Mouse (Mus musculus): Measurements from ENCODE around the gene Hapln3. TPM values are rescaled to one million over a fixed set of nuclear protein-coding genes. Genes with fewer than 3 reads are reported as not detected.
A peak's percentile ranks its signal among the peaks of the same experiment; 100 is the strongest.

Gene Hapln3
- polyA plus RNA-seq, 1 experiment: not detected

- Histone ChIP-seq H3K27ac (ENCODE audit: control insufficient read depth, insufficient read depth, low read depth, low read length, poor library complexity) (no peak overlapping the region), H3K4me3 (replicated peaks; ENCODE audit: control insufficient read depth, low read depth, low read length) (no peak overlapping the region), H3K4me1 (ENCODE audit: control insufficient read depth, insufficient read depth, low read length) (no peaks in the 10 kb centered on the region)
- WGBS: 60% methylated on average over 4 of the region's 4 CpGs
- TF ChIP-seq CTCF (IDR thresholded peaks at IDR 0.05; ENCODE audit: control insufficient read depth, insufficient read depth, low read length): no peak
Observed at GRCm38 (mm10) chr7:79113848-79114247, 17.0 kb downstream of the Hapln3 start.

DNA sequence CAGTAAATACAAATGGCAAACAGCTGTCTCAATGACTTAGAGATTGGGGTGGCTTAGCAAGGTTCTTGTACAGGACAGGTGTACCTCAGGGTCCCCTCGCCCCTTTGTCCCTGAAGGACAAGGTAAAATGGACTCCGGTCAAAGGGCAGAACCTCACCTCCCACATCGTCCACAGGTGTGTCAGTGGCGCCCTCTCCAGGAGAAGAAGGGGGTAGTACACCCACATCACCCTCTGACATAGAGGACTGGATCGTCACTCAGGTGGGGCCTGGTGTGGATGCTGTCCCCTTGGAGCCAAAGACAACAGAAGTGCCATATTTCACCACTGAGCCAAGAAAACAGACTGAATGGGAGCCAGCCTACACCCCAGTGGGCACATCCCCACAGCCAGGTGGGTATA lies 34.3 kb downstream of the Hapln3 start:
- no peak overlapping the region for H3K27ac ChIP-seq (ENCODE audit: control insufficient read depth, insufficient read depth, low read depth, low read length, poor library complexity)
- no peak for TF ChIP-seq POLR2A (IDR thresholded peaks at IDR 0.05; ENCODE audit: borderline replicate concordance, control insufficient read depth, low read depth, low read length)
- no peak for TF ChIP-seq CTCF (IDR thresholded peaks at IDR 0.05; ENCODE audit: control insufficient read depth, insufficient read depth, low read length)
- H3K4me3 ChIP-seq (replicated peaks; ENCODE audit: control insufficient read depth, low read depth, low read length): no peak overlapping the region
- WGBS: 70% methylated on average over 5 of the region's 5 CpGs
- no peaks in the 10 kb centered on the region for H3K4me1 ChIP-seq (ENCODE audit: control insufficient read depth, insufficient read depth, low read length)

GRCm38 (mm10) chr7:79089111-79089510 lies 41.7 kb downstream of the Hapln3 start:
- 57% methylated on average over 4 of the region's 4 CpGs for WGBS
- H3K4me3 ChIP-seq (replicated peaks; ENCODE audit: control insufficient read depth, low read depth, low read length): no peak overlapping the region
- TF ChIP-seq CTCF (IDR thresholded peaks at IDR 0.05; ENCODE audit: control insufficient read depth, insufficient read depth, low read length) (no peak), POLR2A (IDR thresholded peaks at IDR 0.05; ENCODE audit: borderline replicate concordance, control insufficient read depth, low read depth, low read length) (no peak)
- H3K27ac ChIP-seq (ENCODE audit: control insufficient read depth, insufficient read depth, low read depth, low read length, poor library complexity): no peak overlapping the region
- H3K4me1 ChIP-seq (ENCODE audit: control insufficient read depth, insufficient read depth, low read length): no peaks in the 10 kb centered on the region

DNA sequence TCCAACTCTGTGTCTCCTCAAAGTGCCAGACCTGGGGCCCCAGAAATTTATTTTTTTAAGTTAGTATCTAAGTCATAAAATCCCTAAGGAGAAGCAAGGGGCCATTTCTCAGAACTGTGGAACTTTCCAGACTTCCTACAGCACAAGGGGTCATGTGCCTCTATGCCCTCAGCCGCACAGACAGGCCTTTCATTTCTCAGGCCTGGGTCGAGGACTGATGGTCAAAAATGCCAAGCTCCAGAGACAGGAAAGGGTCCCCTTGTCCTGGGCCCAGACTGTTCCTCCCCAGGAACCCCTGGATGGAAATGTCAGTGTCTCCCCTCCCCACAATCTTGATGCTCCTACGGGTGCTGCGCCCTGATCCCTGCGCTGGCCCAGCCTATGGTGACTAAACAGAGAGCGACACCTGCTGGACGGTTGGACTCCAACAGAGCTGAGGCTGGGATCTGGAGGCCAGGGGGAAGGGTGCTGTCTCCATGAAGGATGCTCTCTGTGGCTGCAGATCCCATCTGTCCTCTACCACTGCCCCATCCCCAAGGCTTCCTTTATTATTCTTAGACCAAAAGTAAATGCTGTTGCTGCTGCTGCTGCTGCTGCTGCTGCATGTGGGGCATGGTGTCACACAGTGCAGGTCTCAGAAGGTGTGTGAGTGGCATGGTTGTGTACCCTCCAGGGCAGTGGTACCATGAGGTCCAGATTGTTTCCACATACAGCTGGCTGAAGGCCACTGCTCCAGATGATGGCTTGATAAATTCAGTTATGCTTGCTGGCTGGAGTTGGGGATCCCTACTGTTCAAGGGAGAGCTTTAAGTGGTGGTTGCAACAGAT lies 50.0 kb downstream of the Hapln3 start:
- 24% methylated on average over 7 of the region's 7 CpGs for WGBS
- H3K4me3 ChIP-seq (replicated peaks; ENCODE audit: control insufficient read depth, low read depth, low read length): no peak overlapping the region
- H3K4me1 ChIP-seq (ENCODE audit: control insufficient read depth, insufficient read depth, low read length): no peaks in the 10 kb centered on the region
- no peak overlapping the region for H3K27ac ChIP-seq (ENCODE audit: control insufficient read depth, insufficient read depth, low read depth, low read length, poor library complexity)
- TF ChIP-seq CTCF (IDR thresholded peaks at IDR 0.05; ENCODE audit: control insufficient read depth, insufficient read depth, low read length): peak; percentile 75
- no peak for TF ChIP-seq POLR2A (IDR thresholded peaks at IDR 0.05; ENCODE audit: borderline replicate concordance, control insufficient read depth, low read depth, low read length)

- Histone ChIP-seq H3K4me1 (ENCODE audit: control insufficient read depth, insufficient read depth, low read length) (no peaks in the 10 kb centered on the region), H3K4me3 (replicated peaks; ENCODE audit: control insufficient read depth, low read depth, low read length) (no peak overlapping the region), H3K27ac (ENCODE audit: control insufficient read depth, insufficient read depth, low read depth, low read length, poor library complexity) (no peak overlapping the region)
- WGBS: 52% methylated on average over 3 of the region's 3 CpGs
- TF ChIP-seq CTCF (IDR thresholded peaks at IDR 0.05; ENCODE audit: control insufficient read depth, insufficient read depth, low read length) (no peak), POLR2A (IDR thresholded peaks at IDR 0.05; ENCODE audit: borderline replicate concordance, control insufficient read depth, low read depth, low read length) (no peak)
Observed at GRCm38 (mm10) chr7:79079212-79079611, 51.6 kb downstream of the Hapln3 start.

- WGBS: 51% methylated on average over 4 of the region's 4 CpGs
- H3K27ac ChIP-seq (ENCODE audit: control insufficient read depth, insufficient read depth, low read depth, low read length, poor library complexity): no peak overlapping the region
- H3K4me3 ChIP-seq (replicated peaks; ENCODE audit: control insufficient read depth, low read depth, low read length): no peak overlapping the region
- no peak for TF ChIP-seq POLR2A (IDR thresholded peaks at IDR 0.05; ENCODE audit: borderline replicate concordance, control insufficient read depth, low read depth, low read length)
- TF ChIP-seq CTCF (IDR thresholded peaks at IDR 0.05; ENCODE audit: control insufficient read depth, insufficient read depth, low read length): no peak
- no peaks in the 10 kb centered on the region for H3K4me1 ChIP-seq (ENCODE audit: control insufficient read depth, insufficient read depth, low read length)
Observed at GRCm38 (mm10) chr7:79068231-79068630, 62.6 kb downstream of the Hapln3 start.

DNA sequence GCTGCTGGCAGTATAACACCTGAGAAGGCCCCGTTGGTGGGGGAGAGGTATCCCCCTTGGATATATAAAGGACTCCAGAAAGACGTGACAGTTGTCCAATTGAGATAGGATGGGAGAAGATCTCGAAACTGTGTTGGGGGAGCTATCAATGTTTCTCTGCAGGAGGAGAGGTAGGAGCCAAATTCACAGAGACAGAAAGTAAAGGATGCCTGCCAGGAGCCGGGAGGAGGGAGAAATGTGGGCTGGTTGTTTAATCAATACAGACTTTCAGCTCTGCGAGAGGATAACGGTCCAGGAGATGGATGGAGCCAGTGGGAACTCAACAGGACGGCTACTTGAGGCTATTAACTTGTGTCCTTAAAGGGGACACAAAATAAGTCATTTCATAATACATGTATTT lies 63.4 kb downstream of the Hapln3 start:
- no peak for TF ChIP-seq POLR2A (IDR thresholded peaks at IDR 0.05; ENCODE audit: borderline replicate concordance, control insufficient read depth, low read depth, low read length)
- no peak for TF ChIP-seq CTCF (IDR thresholded peaks at IDR 0.05; ENCODE audit: control insufficient read depth, insufficient read depth, low read length)
- H3K4me1 ChIP-seq (ENCODE audit: control insufficient read depth, insufficient read depth, low read length): no peaks in the 10 kb centered on the region
- 63% methylated on average over 7 of the region's 7 CpGs for WGBS
- H3K4me3 ChIP-seq (replicated peaks; ENCODE audit: control insufficient read depth, low read depth, low read length): no peak overlapping the region
- no peak overlapping the region for H3K27ac ChIP-seq (ENCODE audit: control insufficient read depth, insufficient read depth, low read depth, low read length, poor library complexity)

Other genes with a start within 250 kb of the Hapln3 start
- gene Aen, start 235.2 kb downstream of the Hapln3 start, polyA plus RNA-seq (2011; ENCODE audit: insufficient read depth, insufficient read length, low replicate concordance, missing spikeins): 15.9 and 41.8 TPM in 2 replicates
- 159 and 207 TPM in 2 replicates for gene Isg20, start 217.6 kb downstream of the Hapln3 start, polyA plus RNA-seq (2011; ENCODE audit: insufficient read depth, insufficient read length, low replicate concordance, missing spikeins)
- gene Acan, start 77.5 kb downstream of the Hapln3 start, polyA plus RNA-seq (2011; ENCODE audit: insufficient read depth, insufficient read length, low replicate concordance, missing spikeins): not detected in 2 replicates
- gene Mfge8, start 18.0 kb upstream of the Hapln3 start, polyA plus RNA-seq (2011; ENCODE audit: insufficient read depth, insufficient read length, low replicate concordance, missing spikeins): 6.2 and 10.9 TPM in 2 replicates
- gene Abhd2, start 142.2 kb upstream of the Hapln3 start, polyA plus RNA-seq (2011; ENCODE audit: insufficient read depth, insufficient read length, low replicate concordance, missing spikeins): 7.2 and 13.6 TPM in 2 replicates

All from bone marrow, adult 2 months (tissue).